Mouse (Mus musculus) stomach, postnatal 0 days (tissue): ENCODE results near the gene Slc5a10. TPM values are rescaled to one million over a fixed set of nuclear protein-coding genes. Genes with fewer than 3 reads are reported as not detected.

Source experiments
- ATAC-seq: fragments of 200-750 bp; cut with Nextera tagmentation; 2 replicates; pipeline ENCODE4 v1.8.0; 2017; ENCODE audit not compliant: low FRiP score, low TSS enrichment
- DNase-seq: peaks from one replicate; pipeline ENCODE4 v3.0.0-alpha.2; 2016; ENCODE audit warnings: low spot score
- H3K27ac ChIP-seq: fragments of 300-500 bp; sonication (generic); replicated peaks from 2 replicates; pipeline ENCODE4 v1.5.1; 2014; ENCODE audit warnings: mild to moderate bottlenecking, control low read depth
- H3K27me3 ChIP-seq: fragments of 300-500 bp; sonication (generic); 2 replicates; pipeline ENCODE4 v1.6.1; 2014; ENCODE audit warnings: low read length; ENCODE audit not compliant: control insufficient read depth, insufficient read depth
- H3K36me3 ChIP-seq: fragments of 300-500 bp; sonication (generic); 2 replicates; pipeline ENCODE4 v1.6.1; 2014; ENCODE audit warnings: low read length, mixed read lengths; ENCODE audit not compliant: control insufficient read depth, insufficient read depth
- H3K4me1 ChIP-seq: fragments of 300-500 bp; sonication (generic); replicated peaks from 2 replicates; pipeline ENCODE4 v1.6.1; 2014; ENCODE audit warnings: antibody characterized with exemption; ENCODE audit not compliant: control insufficient read depth, insufficient read depth
- H3K4me2 ChIP-seq: fragments of 300-500 bp; sonication (generic); replicated peaks from 2 replicates; pipeline ENCODE4 v1.6.1; 2014; ENCODE audit warnings: low read depth, mild to moderate bottlenecking, control low read depth, moderate library complexity
- H3K4me3 ChIP-seq: fragments of 300-500 bp; sonication (generic); 2 replicates; pipeline ENCODE4 v1.5.1; 2014; ENCODE audit warnings: low read depth, low read length, control low read depth
- H3K9ac ChIP-seq: fragments of 300-500 bp; sonication (generic); 2 replicates; pipeline ENCODE4 v1.6.1; 2014; ENCODE audit warnings: mild to moderate bottlenecking, low read length, control low read depth, mixed read lengths
- H3K9me3 ChIP-seq: fragments of 300-500 bp; sonication (generic); 2 replicates; pipeline ENCODE4 v1.6.1; 2016; ENCODE audit warnings: low read length; ENCODE audit not compliant: control insufficient read depth
- CTCF ChIP-seq: IDR thresholded peaks from 2 replicates; pipeline ENCODE4 v1.5.1; 2016; ENCODE audit warnings: antibody characterized with exemption, low read depth, mild to moderate bottlenecking, moderate library complexity
- EP300 ChIP-seq: optimal IDR thresholded peaks from 2 replicates; pipeline ENCODE3; 2016; ENCODE audit warnings: antibody characterized with exemption
- WGBS: fragments of 180-500 bp; shearing (Covaris S2); extraction: QIAGEN DNeasy Blood & Tissue Kit; methylation state at CpG from one replicate; pipeline ENCODE4 v1.1.7; 2014; 5-methylcytosine and 5-hydroxymethylcytosine counted together
- polyA plus RNA-seq: library from polyadenylated mRNA; unstranded; fragments of >200 nt; fragmentation: Nextera tagmentation; extraction: Ambion mirVana; gene quantifications from 2 replicates; pipeline ENCODE4 v1.2.1, GENCODE M21; 2015

The Slc5a10 gene
- polyA plus RNA-seq, 1 experiment from 2014 or later: not detected

- ATAC-seq: peak; percentile 82
- Histone ChIP-seq H3K4me3 (no peak overlapping the region), H3K4me1 (no peaks in the 10 kb centered on the region), H3K9ac (no peak overlapping the region), H3K27me3 (no peaks in the 10 kb centered on the region), H3K4me2 (no peak overlapping the region), H3K27ac (no peak overlapping the region), H3K9me3 (no peaks in the 10 kb centered on the region), H3K36me3 (no peaks in the 10 kb centered on the region)
- TF ChIP-seq EP300 (no peak), CTCF (peak; percentile 96)
- peak; percentile 74 for DNase-seq
- 45% methylated on average over 11 of the region's 11 CpGs for WGBS
These were observed 6.1 kb downstream of the Slc5a10 start for GRCm38 (mm10) chr11:61714346-61715117.

- no peak overlapping the region for H3K9ac ChIP-seq
- no peak for ATAC-seq
- H3K27ac ChIP-seq: no peak overlapping the region
- H3K4me3 ChIP-seq: no peak overlapping the region
- H3K36me3 ChIP-seq: no peaks in the 10 kb centered on the region
- no peak for DNase-seq
- H3K27me3 ChIP-seq: no peaks in the 10 kb centered on the region
- no peak for TF ChIP-seq EP300
- TF ChIP-seq CTCF: no peak
- H3K4me1 ChIP-seq: no peaks in the 10 kb centered on the region
- no peaks in the 10 kb centered on the region for H3K9me3 ChIP-seq
- WGBS: 61% methylated on average over 15 of the region's 15 CpGs
- H3K4me2 ChIP-seq: no peak overlapping the region
These were observed 7.3 kb downstream of the Slc5a10 start for GRCm38 (mm10) chr11:61713157-61713855.

- ATAC-seq (0 out of 2 replicates have a peak, but pooled peaks have one; percentile 12), DNase-seq (no peak)
- WGBS: 55% methylated on average over 3 of the region's 3 CpGs
- no peak for TF ChIP-seq EP300
- peak; percentile 27; the same call in 1 of the 2 replicates for TF ChIP-seq CTCF
- Histone ChIP-seq H3K27ac (no peak overlapping the region), H3K27me3 (no peaks in the 10 kb centered on the region), H3K4me2 (no peak overlapping the region), H3K9me3 (no peaks in the 10 kb centered on the region), H3K9ac (no peak overlapping the region), H3K36me3 (no peaks in the 10 kb centered on the region), H3K4me3 (no peak overlapping the region), H3K4me1 (no peaks in the 10 kb centered on the region)
These were observed 11.7 kb downstream of the Slc5a10 start for GRCm38 (mm10) chr11:61708928-61709327.

- no peak for ATAC-seq
- no peak overlapping the region for H3K4me2 ChIP-seq
- no peaks in the 10 kb centered on the region for H3K9me3 ChIP-seq
- 45% methylated on average over 4 of the region's 4 CpGs for WGBS
- TF ChIP-seq CTCF (no peak), EP300 (no peak)
- no peak overlapping the region for H3K27ac ChIP-seq
- H3K4me1 ChIP-seq: no peaks in the 10 kb centered on the region
- no peak overlapping the region for H3K4me3 ChIP-seq
- H3K36me3 ChIP-seq: no peaks in the 10 kb centered on the region
- H3K27me3 ChIP-seq: no peaks in the 10 kb centered on the region
- no peak for DNase-seq
- H3K9ac ChIP-seq: no peak overlapping the region
These were observed 14.4 kb downstream of the Slc5a10 start for GRCm38 (mm10) chr11:61706232-61706631.

- H3K27ac ChIP-seq: no peak overlapping the region
- no peak overlapping the region for H3K4me2 ChIP-seq
- no peak overlapping the region for H3K9ac ChIP-seq
- 97% methylated on average over 2 of the region's 2 CpGs for WGBS
- H3K27me3 ChIP-seq: no peaks in the 10 kb centered on the region
- TF ChIP-seq CTCF (no peak), EP300 (no peak)
- H3K9me3 ChIP-seq: no peaks in the 10 kb centered on the region
- DNase-seq (no peak), ATAC-seq (no peak)
- no peak overlapping the region for H3K4me3 ChIP-seq
- no peaks in the 10 kb centered on the region for H3K4me1 ChIP-seq
- no peaks in the 10 kb centered on the region for H3K36me3 ChIP-seq
These were observed 15.0 kb downstream of the Slc5a10 start for GRCm38 (mm10) chr11:61705581-61705980.

- H3K27ac ChIP-seq: no peak overlapping the region
- WGBS: 91% methylated on average over 5 of the region's 5 CpGs
These were observed 18.1 kb downstream of the Slc5a10 start for GRCm38 (mm10) chr11:61702494-61702893.

More at GRCm38 (mm10) chr11:61702494-61702893, 18.1 kb downstream of the Slc5a10 start:
- Histone ChIP-seq H3K36me3 (no peaks in the 10 kb centered on the region), H3K9me3 (no peaks in the 10 kb centered on the region), H3K9ac (no peak overlapping the region), H3K27me3 (no peaks in the 10 kb centered on the region), H3K4me2 (no peak overlapping the region), H3K4me1 (no peaks in the 10 kb centered on the region), H3K4me3 (no peak overlapping the region)
- DNase-seq: no peak
- no peak for ATAC-seq
- TF ChIP-seq CTCF (no peak), EP300 (no peak)
